Mouse (Mus musculus): Measurements from ENCODE around the gene Mvb12a.

Mvb12a gene

GRCm38 (mm10) chr8:71563992-71564391, 21.3 kb downstream of the Mvb12a start:
- WGBS, result 96% methylated on average over 4 of the region's 4 CpGs

DNA sequence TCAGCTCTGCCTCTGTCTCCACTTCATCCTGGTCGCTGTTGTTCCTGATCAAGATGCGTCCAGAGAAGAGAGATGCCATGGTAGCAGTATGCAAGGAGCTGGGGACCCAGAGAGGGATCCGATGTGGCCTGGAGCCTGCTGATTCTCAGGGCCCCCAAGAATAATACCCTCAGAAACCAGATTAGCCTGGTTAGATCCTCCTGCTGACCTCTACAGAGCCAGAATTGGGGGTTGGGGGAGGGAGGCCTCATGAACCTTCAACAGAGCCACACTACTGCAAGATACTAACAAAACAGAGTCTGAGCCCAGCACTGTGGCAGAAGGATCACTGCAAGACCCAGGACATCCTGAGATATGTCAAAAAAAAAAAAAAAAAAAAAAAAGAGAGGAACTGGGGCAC, 23.8 kb downstream of the Mvb12a start, which contains the start of gene Nxnl1:
Nxnl1 (minus strand) TSS at position 101 of the 400 bp plus-strand sequence.
- WGBS, result 77% methylated on average over 3 of the region's 3 CpGs

- WGBS, result 87% methylated on average over 7 of the region's 7 CpGs
These were observed 24.9 kb downstream of the Mvb12a start for GRCm38 (mm10) chr8:71567587-71567986.

- 19% methylated on average over 13 of the region's 13 CpGs for WGBS
These were observed 25.7 kb downstream of the Mvb12a start, which contains the start of gene Slc27a1 for GRCm38 (mm10) chr8:71568387-71568937. Gene Slc27a1 (plus strand): TSS chr8:71568882.

GRCm38 (mm10) chr8:71568941-71569340, 26.2 kb downstream of the Mvb12a start:
- 36% methylated on average over 6 of the region's 6 CpGs for WGBS

DNA sequence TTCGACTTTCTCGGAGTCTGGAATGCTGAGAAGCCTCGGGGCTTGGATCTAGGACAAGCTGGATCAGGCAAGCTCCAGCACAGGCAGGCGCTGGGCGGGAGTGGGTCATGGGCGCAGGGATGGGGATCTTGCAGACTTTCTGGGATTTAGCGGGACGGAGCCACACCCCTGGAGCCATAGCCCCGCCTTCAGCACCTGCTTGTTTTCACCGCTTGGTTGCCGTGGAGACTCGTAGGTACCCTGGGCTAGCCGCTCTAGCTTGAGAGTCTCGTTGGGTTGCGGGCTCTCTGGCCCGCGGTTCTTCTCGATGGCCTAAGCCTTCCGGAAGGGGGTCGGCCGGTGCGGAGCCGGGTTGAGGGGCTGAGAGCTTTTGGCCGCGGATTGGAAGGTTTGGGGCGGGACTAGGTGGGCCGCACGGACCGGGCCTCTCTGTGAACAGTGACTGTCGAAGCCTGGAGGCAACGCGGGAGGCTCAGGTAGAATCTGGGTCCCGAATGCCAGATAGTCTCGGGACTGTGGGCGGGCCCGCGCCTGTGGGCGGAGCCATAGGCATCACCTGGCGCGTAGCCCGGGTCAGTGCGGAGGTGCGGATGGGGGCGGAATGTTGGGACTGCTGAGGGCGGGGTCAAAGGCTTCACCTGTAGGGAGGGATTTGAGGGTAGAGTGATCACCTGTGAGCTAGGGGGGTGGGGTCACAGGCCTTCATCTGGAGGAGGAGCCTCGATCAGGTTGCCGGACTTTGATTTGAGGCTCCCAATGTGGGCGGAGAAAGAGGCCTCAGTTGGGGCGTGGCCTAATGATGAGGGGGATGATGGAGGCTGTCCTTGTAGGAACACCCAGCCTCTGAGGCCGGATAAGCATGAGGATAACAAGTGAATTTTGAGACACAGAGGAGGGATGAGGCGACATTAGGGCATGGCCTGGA, 26.9 kb downstream of the Mvb12a start:
- WGBS, result under 1% methylated on average over 51 of the region's 51 CpGs

GRCm38 (mm10) chr8:71570291-71570954, 27.7 kb downstream of the Mvb12a start:
- under 1% methylated on average over 41 of the region's 41 CpGs for WGBS

GRCm38 (mm10) chr8:71572077-71572476, 29.4 kb downstream of the Mvb12a start:
- 80% methylated on average over 2 of the region's 2 CpGs for WGBS

DNA sequence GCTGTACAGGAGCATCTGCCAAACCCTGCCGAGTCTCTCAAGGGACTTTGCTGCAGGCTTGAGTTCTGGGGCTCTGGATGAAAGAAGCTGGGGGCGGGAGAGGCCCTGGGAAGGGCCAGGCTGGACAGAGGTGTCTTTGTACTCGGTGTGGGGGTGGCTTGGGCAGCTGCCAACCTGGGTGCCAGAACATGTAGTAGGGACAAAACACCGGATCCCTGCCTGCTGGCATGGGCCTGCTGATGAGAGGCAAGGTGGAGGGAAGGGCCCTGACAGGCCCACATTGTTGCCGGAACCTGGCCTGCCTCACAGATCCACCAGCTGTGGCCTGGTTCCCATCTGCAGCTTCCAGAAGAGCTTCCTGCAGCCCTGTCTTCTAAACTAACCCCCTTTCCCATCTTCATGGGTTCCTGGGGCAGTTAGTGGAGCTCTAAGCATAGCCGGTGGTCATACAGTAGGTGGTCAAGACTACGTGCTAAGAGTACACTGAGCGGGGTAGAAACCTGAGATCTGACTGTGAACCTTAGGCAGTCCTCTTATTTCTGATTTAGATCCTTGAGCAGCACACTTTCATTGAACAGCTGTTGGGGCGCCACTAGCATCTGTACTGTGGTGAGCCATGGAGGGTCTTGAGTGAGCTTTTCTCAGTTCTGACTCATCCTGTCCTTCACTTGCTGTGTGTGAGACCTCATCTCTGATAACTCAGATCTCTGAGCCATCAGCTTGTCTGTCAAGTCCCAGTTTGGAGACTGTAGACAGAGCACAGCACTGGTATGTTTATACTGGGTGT, 30.3 kb downstream of the Mvb12a start:
- WGBS, result 37% methylated on average over 9 of the region's 9 CpGs

- 73% methylated on average over 7 of the region's 7 CpGs for WGBS
These were observed 31.7 kb downstream of the Mvb12a start for GRCm38 (mm10) chr8:71574426-71574825.

- 86% methylated on average over 1 of the region's 1 CpGs for WGBS
These were observed 32.3 kb downstream of the Mvb12a start for GRCm38 (mm10) chr8:71575020-71575419.

- 60% methylated on average over 4 of the region's 4 CpGs for whole genome bisulfite sequencing
These were observed 35.2 kb downstream of the Mvb12a start for GRCm38 (mm10) chr8:71577856-71578387.

GRCm38 (mm10) chr8:71579009-71579408, 36.3 kb downstream of the Mvb12a start:
- WGBS, result 68% methylated on average over 1 of the region's 1 CpGs

DNA sequence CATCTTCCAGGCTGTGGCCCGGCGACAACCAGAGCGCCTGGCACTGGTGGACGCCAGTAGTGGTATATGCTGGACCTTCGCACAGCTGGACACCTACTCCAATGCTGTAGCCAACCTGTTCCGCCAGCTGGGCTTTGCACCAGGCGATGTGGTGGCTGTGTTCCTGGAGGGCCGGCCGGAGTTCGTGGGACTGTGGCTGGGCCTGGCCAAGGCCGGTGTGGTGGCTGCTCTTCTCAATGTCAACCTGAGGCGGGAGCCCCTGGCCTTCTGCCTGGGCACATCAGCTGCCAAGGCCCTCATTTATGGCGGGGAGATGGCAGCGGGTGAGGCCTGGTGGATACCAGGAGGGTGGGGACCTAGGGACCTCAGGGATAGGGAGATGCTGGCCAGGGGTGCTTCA, 36.8 kb downstream of the Mvb12a start:
- 77% methylated on average over 14 of the region's 14 CpGs for WGBS

DNA sequence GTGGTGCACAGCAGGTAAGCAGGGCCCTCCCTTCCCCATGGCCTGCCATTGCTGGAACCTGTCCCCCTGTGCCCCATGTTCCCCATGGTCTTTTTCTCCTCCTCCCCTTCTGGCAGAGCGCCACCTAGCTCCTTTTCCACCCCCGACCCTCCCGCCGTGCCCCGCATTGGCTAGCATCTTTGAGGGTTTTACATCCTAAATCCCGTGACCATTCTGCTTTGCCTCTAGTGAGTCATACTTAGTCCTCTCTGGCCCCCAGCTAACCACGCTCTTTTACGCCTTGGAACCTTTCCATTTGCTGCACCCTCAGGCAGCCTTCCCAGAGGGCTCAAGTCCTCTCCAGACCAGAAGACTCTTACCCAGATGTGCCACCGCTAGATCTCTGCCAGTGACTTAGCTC, 37.5 kb downstream of the Mvb12a start:
- 52% methylated on average over 8 of the region's 9 CpGs for WGBS

GRCm38 (mm10) chr8:71586891-71587290, 44.2 kb downstream of the Mvb12a start:
- 68% methylated on average over 2 of the region's 2 CpGs for WGBS

DNA sequence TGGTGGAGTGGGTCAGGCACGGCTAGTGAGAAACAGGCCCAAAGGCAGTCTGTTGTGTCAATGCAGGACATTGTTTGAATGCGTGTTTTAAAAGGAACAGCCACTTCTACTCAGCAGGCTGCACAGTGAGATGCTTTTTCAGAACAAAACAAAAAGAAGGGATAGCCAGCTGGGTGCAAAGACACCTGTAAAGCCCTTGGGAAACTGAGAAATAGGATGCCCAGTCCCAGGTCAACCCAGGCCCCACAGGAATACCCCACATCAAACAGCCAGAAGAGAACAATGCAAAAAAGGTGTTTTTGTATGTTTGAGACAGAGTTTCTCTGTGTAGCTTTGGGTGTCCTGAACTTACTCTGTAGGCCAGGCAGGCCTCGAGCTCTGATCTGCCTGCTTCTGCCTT, 46.0 kb downstream of the Mvb12a start:
- 57% methylated on average over 3 of the region's 3 CpGs for WGBS

- WGBS, result 11% methylated on average over 5 of the region's 5 CpGs
These were observed 48.3 kb downstream of the Mvb12a start for GRCm38 (mm10) chr8:71591017-71591416.

DNA sequence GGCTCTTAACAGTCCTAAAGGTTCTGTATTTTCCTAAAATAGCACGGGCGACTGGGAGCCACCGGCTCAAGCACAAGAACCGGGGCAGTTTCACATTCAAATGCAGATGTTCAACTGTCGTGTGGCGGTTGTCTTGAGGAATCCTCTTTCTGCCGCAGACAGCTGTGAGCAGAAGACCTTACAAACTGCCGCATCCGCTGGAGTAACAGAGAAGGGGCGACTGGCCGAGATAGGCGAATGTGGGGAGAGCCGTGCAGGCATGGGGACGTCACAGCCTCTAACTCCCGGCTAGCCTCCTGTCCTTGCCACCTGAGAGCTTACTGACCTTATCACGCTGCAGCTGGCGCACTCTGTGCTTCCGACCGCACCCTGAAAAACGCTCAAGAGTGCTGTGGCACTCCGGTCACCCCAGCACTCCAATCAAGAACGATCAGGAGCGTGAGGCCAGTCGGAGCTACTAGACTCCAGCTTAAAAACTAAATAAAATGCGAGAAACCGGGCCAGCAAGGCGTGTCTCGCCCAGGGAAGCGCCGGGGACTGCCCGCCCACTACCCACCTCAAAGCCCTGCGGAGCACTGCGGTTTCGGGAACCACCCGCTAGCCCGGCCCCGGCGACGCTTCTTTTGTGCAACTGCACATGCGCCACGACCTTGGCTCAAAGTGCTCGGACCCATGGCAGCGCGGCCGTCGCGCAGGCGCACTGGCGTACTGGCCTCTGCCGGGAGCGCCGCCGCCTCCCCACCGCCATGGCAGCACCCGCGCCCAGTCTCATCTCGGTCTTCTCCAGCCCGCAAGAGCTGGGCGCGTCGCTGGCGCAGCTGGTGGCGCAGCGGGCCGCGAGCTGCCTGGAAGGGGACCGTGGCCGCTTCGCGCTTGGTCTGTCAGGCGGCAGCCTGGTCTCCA, 49.0 kb downstream of the Mvb12a start, which contains the start of gene Pgls:
Pgls (plus strand) TSS at position 706 of the 903 bp plus-strand sequence.
- WGBS, result under 1% methylated on average over 71 of the region's 71 CpGs

Data from cerebral cortex, adult 2 months (tissue).